Mouse (Mus musculus): ENCODE measurements at regions not wholly inside any gene's neighbourhood (a gene's known extent, or its start where the extent isn't known, plus 50 kb on each side); places are given as distances from the start of the nearest gene placed in this dataset.

DNA sequence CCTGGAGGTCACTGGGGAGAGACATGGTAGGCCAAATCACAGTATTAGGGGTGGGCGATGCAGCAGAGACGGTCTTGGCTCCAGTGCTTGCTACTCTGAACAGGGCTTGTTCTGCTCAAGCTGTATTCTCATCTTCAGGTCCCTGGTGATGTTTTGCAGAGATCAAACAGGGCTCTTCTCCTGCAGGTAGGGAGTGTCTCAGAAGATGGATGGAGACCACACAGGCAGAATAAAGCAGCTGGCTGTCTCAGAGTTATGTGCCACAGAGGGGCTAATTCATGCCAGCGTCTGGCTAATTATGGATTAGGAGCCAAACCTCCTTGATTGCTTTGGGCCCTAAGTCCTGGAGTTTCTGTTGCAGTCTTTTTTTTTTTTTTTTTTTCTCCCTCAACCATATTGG lies 99.2 kb downstream of the Minar1 start:
- H3K9me3 ChIP-seq (replicated peaks; ENCODE audit: low read length), result no peaks in the 10 kb centered on the region
- no peaks in the 10 kb centered on the region for H3K79me2 ChIP-seq (replicated peaks; ENCODE audit: control insufficient read depth, extremely low read depth, insufficient read depth, poor library complexity, severe bottlenecking)
- no peak overlapping the region for H3K4me3 ChIP-seq (replicated peaks in 1 of 3; ENCODE audit: low read depth in 2 of 3, low read length in 2 of 3, poor library complexity in 1 of 3)
- peaks cover 0 to 3% of the 10 kb centered on the region in 2 experiments; a peak in 2 of 4 replicates for H3K4me1 ChIP-seq (ENCODE audit: control insufficient read depth in 1 of 2, insufficient read depth in 2 of 2)
- no peak overlapping the region for H3K27ac ChIP-seq (ENCODE audit: insufficient read depth, low read depth)
- H3K9ac ChIP-seq (ENCODE audit: insufficient read depth, low read depth), result no peak overlapping the region
- no peaks in the 10 kb centered on the region for H3K27me3 ChIP-seq (replicated peaks)
- no peaks in the 10 kb centered on the region for H3K36me3 ChIP-seq (replicated peaks in 1 of 2; ENCODE audit: control insufficient read depth in 1 of 2, insufficient read depth in 1 of 2, low read length in 1 of 2)
- dilution Hi-C loops (cut with MboI; ENCODE audit: extremely low pct_ligation_motif_present, extremely low pct_unique_long_range_greater_than_20kb, low sequenced_read_pairs), result no loop called here
- DNase-seq (ENCODE audit: extremely low read depth), result no peak
- no peak for TF ChIP-seq EP300 (IDR thresholded peaks at IDR 0.05; ENCODE audit: low read length)
- TF ChIP-seq MXI1 (IDR thresholded peaks at IDR 0.05; ENCODE audit: low read depth, low read length), result no peak
- TF ChIP-seq IRF4 (IDR thresholded peaks at IDR 0.05; ENCODE audit: low read depth, low read length), result no peak
- TF ChIP-seq ZC3H11A (IDR thresholded peaks at IDR 0.05; ENCODE audit: low read depth, low read length), result no peak
- TF ChIP-seq NRF1 (IDR thresholded peaks at IDR 0.05; ENCODE audit: low read depth, low read length), result no peak
- no peak for TF ChIP-seq E2F4 (IDR thresholded peaks at IDR 0.05; ENCODE audit: insufficient replicate concordance, low read depth, low read length)
- no peak for TF ChIP-seq KAT2A (IDR thresholded peaks at IDR 0.05; ENCODE audit: insufficient replicate concordance, low read length)
- TF ChIP-seq TBP (conservative IDR thresholded peaks at IDR 0.05; ENCODE audit: low read depth, low read length), result no peak
- TF ChIP-seq SIN3A (IDR thresholded peaks at IDR 0.05; ENCODE audit: low read length), result no peak
- TF ChIP-seq POLR2AphosphoS2 (IDR thresholded peaks at IDR 0.05; ENCODE audit: low read depth, low read length), result no peak
- no peak for TF ChIP-seq ELF1 (IDR thresholded peaks at IDR 0.05; ENCODE audit: low read depth, low read length)
- TF ChIP-seq ZMIZ1 (IDR thresholded peaks at IDR 0.05; ENCODE audit: low read depth, low read length), result no peak
- no peak for TF ChIP-seq MYC (IDR thresholded peaks at IDR 0.05; ENCODE audit: low read depth, low read length)
- no peak overlapping the region for H3K4me2 ChIP-seq (ENCODE audit: insufficient read depth, low read depth, poor library complexity, severe bottlenecking)
- in situ Hi-C loops (cut with MboI; ENCODE audit: low pct_ligation_motif_present, low pct_unique_long_range_greater_than_20kb, low sequenced_read_pairs), result no loop called here

GRCm38 (mm10) chr9:89508407-89509101 lies 114.4 kb downstream of the Minar1 start:
- dilution Hi-C loops (cut with MboI; ENCODE audit: extremely low pct_ligation_motif_present, extremely low pct_unique_long_range_greater_than_20kb, low sequenced_read_pairs), result no loop called here
- no peak overlapping the region for H3K4me3 ChIP-seq (replicated peaks in 1 of 3; ENCODE audit: low read depth in 2 of 3, low read length in 2 of 3, poor library complexity in 1 of 3)
- no peak overlapping the region for H3K27ac ChIP-seq (ENCODE audit: insufficient read depth, low read depth)

More at GRCm38 (mm10) chr9:89508407-89509101, 114.4 kb downstream of the Minar1 start:
- Histone ChIP-seq H3K79me2 (replicated peaks; ENCODE audit: control insufficient read depth, extremely low read depth, insufficient read depth, poor library complexity, severe bottlenecking) (no peaks in the 10 kb centered on the region), H3K27me3 (replicated peaks) (no peaks in the 10 kb centered on the region), H3K4me2 (ENCODE audit: insufficient read depth, low read depth, poor library complexity, severe bottlenecking) (no peak overlapping the region), H3K36me3 (replicated peaks in 1 of 2; ENCODE audit: control insufficient read depth in 1 of 2, insufficient read depth in 1 of 2, low read length in 1 of 2) (no peaks in the 10 kb centered on the region), H3K4me1 (ENCODE audit: control insufficient read depth in 1 of 2, insufficient read depth in 2 of 2) (0 out of 4 replicates have a peak, but pooled peaks cover 0 to 5% of the 10 kb centered on the region in 2 experiments), H3K9me3 (replicated peaks; ENCODE audit: low read length) (no peaks in the 10 kb centered on the region), H3K9ac (ENCODE audit: insufficient read depth, low read depth) (no peak overlapping the region)
- in situ Hi-C loops (cut with MboI; ENCODE audit: low pct_ligation_motif_present, low pct_unique_long_range_greater_than_20kb, low sequenced_read_pairs), result no loop called here
- DNase-seq (ENCODE audit: extremely low read depth), result no peak
- no peak for TF ChIP-seq SIN3A (IDR thresholded peaks at IDR 0.05; ENCODE audit: low read length)
- no peak for TF ChIP-seq MAFK (IDR thresholded peaks at IDR 0.05; ENCODE audit: insufficient replicate concordance, low read length)
- no peak for TF ChIP-seq MYC (IDR thresholded peaks at IDR 0.05; ENCODE audit: low read depth, low read length)
- TF ChIP-seq TCF12 (IDR thresholded peaks at IDR 0.05; ENCODE audit: low read depth, low read length), result no peak
- TF ChIP-seq ZMIZ1 (IDR thresholded peaks at IDR 0.05; ENCODE audit: low read depth, low read length), result no peak
- TF ChIP-seq JUN (IDR thresholded peaks at IDR 0.05; ENCODE audit: insufficient read depth, low read depth, low read length), result no peak
- TF ChIP-seq GABPA (IDR thresholded peaks at IDR 0.05; ENCODE audit: insufficient replicate concordance, low read depth, low read length), result no peak
- no peak for TF ChIP-seq EP300 (IDR thresholded peaks at IDR 0.05; ENCODE audit: low read length)
- TF ChIP-seq ZKSCAN1 (IDR thresholded peaks at IDR 0.05; ENCODE audit: borderline replicate concordance, low read depth, low read length), result no peak
- no peak for TF ChIP-seq ELF1 (IDR thresholded peaks at IDR 0.05; ENCODE audit: low read depth, low read length)

Measured in CH12.LX (cell line).